Mouse (Mus musculus) liver, adult 2 months (tissue): ENCODE results near the gene Asphd1.

Experiments
- CTCF ChIP-seq: fragments of 200-500 bp; IDR thresholded peaks from 2 replicates; pipeline ENCODE4 v1.5.1; 2011; ENCODE audit warnings: low read depth, low read length, control low read depth
- POLR2A ChIP-seq: fragments of 200-500 bp; IDR thresholded peaks from 2 replicates; pipeline ENCODE4 v1.6.1; 2011; ENCODE audit warnings: low read length, control low read depth; ENCODE audit not compliant: insufficient read depth; ENCODE audit errors: extremely low read depth

DNA sequence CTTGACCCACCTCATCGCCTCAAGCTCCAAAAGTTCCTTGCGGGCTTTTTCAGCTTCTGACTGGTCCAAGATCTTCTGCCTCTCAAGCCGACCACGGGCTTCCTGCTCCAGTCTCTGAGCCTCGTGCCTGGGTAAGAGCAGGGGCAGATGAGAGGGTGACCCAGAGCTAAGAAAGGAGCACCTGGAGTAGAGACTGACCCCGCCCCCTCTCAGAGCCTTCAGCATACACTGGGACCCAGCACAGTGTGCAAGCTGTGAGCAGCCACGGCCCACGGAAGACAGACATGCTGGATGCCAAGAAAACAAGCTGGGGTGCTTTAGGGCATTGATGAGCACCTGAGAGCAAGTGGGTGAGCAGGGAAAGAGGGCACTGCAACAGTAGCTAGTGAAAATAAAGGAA lies 39.4 kb upstream of the Asphd1 start:
- TF ChIP-seq CTCF (no peak), POLR2A (no peak)
